Mouse (Mus musculus) CH12.LX (cell line): Measurements from ENCODE around the gene Commd8. TPM values are rescaled to one million over a fixed set of nuclear protein-coding genes. Genes with fewer than 3 reads are reported as not detected.

ENCODE experiments used
- DNase-seq: peaks from one replicate; pipeline ENCODE4 v3.0.0-alpha.2; 2013; ENCODE audit errors: extremely low read depth
- H3K27ac ChIP-seq: 2 replicates; pipeline ENCODE4 v1.5.1; 2012; ENCODE audit warnings: low read depth, mild to moderate bottlenecking, control low read depth, moderate library complexity; ENCODE audit not compliant: insufficient read depth
- H3K27me3 ChIP-seq: replicated peaks from 2 replicates; pipeline ENCODE3; 2012; ENCODE audit warnings: inconsistent platforms
- H3K36me3 ChIP-seq, 2 experiments: replicated peaks in 1 of 2; 2 replicates each; pipeline versions ENCODE3 to v1.6.1; 2012; ENCODE audit warnings: inconsistent platforms in 1 of 2, low read length in 1 of 2, mild to moderate bottlenecking in 1 of 2, mixed read lengths in 1 of 2, moderate library complexity in 1 of 2; ENCODE audit not compliant: control insufficient read depth in 1 of 2, insufficient read depth in 1 of 2
- H3K4me1 ChIP-seq, 2 experiments: 2 replicates each; pipeline ENCODE4 v1.6.1; 2012; ENCODE audit warnings: inconsistent platforms in 1 of 2, moderate library complexity in 1 of 2; ENCODE audit not compliant: insufficient read depth in 2 of 2, control insufficient read depth in 1 of 2
- H3K4me2 ChIP-seq: 2 replicates; pipeline ENCODE4 v1.6.1; 2012; ENCODE audit warnings: low read depth, mild to moderate bottlenecking, control low read depth; ENCODE audit not compliant: poor library complexity, insufficient read depth, severe bottlenecking
- H3K4me3 ChIP-seq, 3 experiments: fragments of 150-350 bp in 1 of 3; sonication (generic) in 1 of 3; replicated peaks in 1 of 3; 2 replicates each; pipeline versions ENCODE3 to v1.5.1; 2011 to 2012; ENCODE audit warnings: low read depth in 2 of 3, low read length in 2 of 3, mild to moderate bottlenecking in 2 of 3, moderate library complexity in 2 of 3, control low read depth in 1 of 3, improper control_type of control experiment in 1 of 3, inconsistent platforms in 1 of 3, mixed read lengths in 1 of 3; ENCODE audit not compliant: poor library complexity in 1 of 3
- H3K79me2 ChIP-seq: replicated peaks from 2 replicates; pipeline ENCODE4 v1.6.1; 2012; ENCODE audit warnings: mild to moderate bottlenecking, moderate library complexity; ENCODE audit not compliant: control insufficient read depth, poor library complexity, insufficient read depth, severe bottlenecking; ENCODE audit errors: extremely low read depth
- H3K9ac ChIP-seq: 2 replicates; pipeline ENCODE4 v1.6.1; 2012; ENCODE audit warnings: low read depth, mild to moderate bottlenecking, control low read depth, moderate library complexity; ENCODE audit not compliant: insufficient read depth
- H3K9me3 ChIP-seq: replicated peaks from 2 replicates; pipeline ENCODE3; 2012; ENCODE audit warnings: low read length, inconsistent platforms, mixed read lengths
- BHLHE40 ChIP-seq: IDR thresholded peaks from 2 replicates; pipeline ENCODE4 v1.6.1; 2011; ENCODE audit warnings: mild to moderate bottlenecking, low read depth, low read length, improper control_type of control experiment
- CHD1 ChIP-seq: IDR thresholded peaks from 2 replicates; pipeline ENCODE4 v1.6.1; 2012; ENCODE audit warnings: low read depth, low read length, improper control_type of control experiment, inconsistent platforms
- CHD2 ChIP-seq: IDR thresholded peaks from 2 replicates; pipeline ENCODE4 v1.6.1; 2011; ENCODE audit warnings: low read length, improper control_type of control experiment
- CTCF ChIP-seq, 2 experiments: IDR thresholded peaks in 1 of 2; conservative IDR thresholded peaks in 1 of 2; 2 replicates each; pipeline ENCODE4 v1.5.1; 2011 to 2012; ENCODE audit warnings: low read depth in 2 of 2, low read length in 2 of 2, improper control_type of control experiment in 1 of 2, inconsistent platforms in 1 of 2, mild to moderate bottlenecking in 1 of 2, moderate library complexity in 1 of 2
- E2F4 ChIP-seq: IDR thresholded peaks from 2 replicates; pipeline ENCODE4 v1.6.1; 2011; ENCODE audit warnings: low read depth, low read length, improper control_type of control experiment; ENCODE audit not compliant: insufficient replicate concordance
- ELF1 ChIP-seq: IDR thresholded peaks from 2 replicates; pipeline ENCODE4 v1.6.1; 2014; ENCODE audit warnings: low read depth, mild to moderate bottlenecking, inconsistent platforms, low read length, improper control_type of control experiment
- GABPA ChIP-seq: IDR thresholded peaks from 2 replicates; pipeline ENCODE4 v1.6.1; 2012; ENCODE audit warnings: low read depth, low read length, improper control_type of control experiment, inconsistent platforms; ENCODE audit not compliant: insufficient replicate concordance
- IRF4 ChIP-seq: IDR thresholded peaks from 2 replicates; pipeline ENCODE4 v1.6.1; 2014; ENCODE audit warnings: low read depth, mild to moderate bottlenecking, inconsistent platforms, low read length, improper control_type of control experiment
- JUN ChIP-seq: IDR thresholded peaks from 2 replicates; pipeline ENCODE4 v1.6.1; 2011; ENCODE audit warnings: low read depth, mild to moderate bottlenecking, low read length, improper control_type of control experiment, moderate library complexity; ENCODE audit not compliant: insufficient read depth
- KAT2A ChIP-seq: IDR thresholded peaks from 2 replicates; pipeline ENCODE4 v1.6.1; 2012; ENCODE audit warnings: low read length, improper control_type of control experiment, inconsistent platforms; ENCODE audit not compliant: insufficient replicate concordance
- MAFK ChIP-seq: IDR thresholded peaks from 2 replicates; pipeline ENCODE4 v1.6.1; 2011; ENCODE audit warnings: low read length, improper control_type of control experiment; ENCODE audit not compliant: insufficient replicate concordance
- MAX ChIP-seq: IDR thresholded peaks from 2 replicates; pipeline ENCODE4 v1.6.1; 2011; ENCODE audit warnings: low read length, improper control_type of control experiment
- MAZ ChIP-seq: IDR thresholded peaks from 2 replicates; pipeline ENCODE4 v1.6.1; 2012; ENCODE audit warnings: low read depth, mild to moderate bottlenecking, inconsistent platforms, low read length, improper control_type of control experiment, moderate library complexity
- MXI1 ChIP-seq: IDR thresholded peaks from 2 replicates; pipeline ENCODE4 v1.6.1; 2011; ENCODE audit warnings: mild to moderate bottlenecking, low read depth, low read length, improper control_type of control experiment
- MYC ChIP-seq: IDR thresholded peaks from 2 replicates; pipeline ENCODE4 v1.6.1; 2011; ENCODE audit warnings: low read depth, mild to moderate bottlenecking, improper control_type of control experiment, low read length
- PAX5 ChIP-seq: IDR thresholded peaks from 2 replicates; pipeline ENCODE4 v1.6.1; 2012; ENCODE audit warnings: low read length, inconsistent platforms, mixed read lengths
- POLR2A ChIP-seq: IDR thresholded peaks from 2 replicates; pipeline ENCODE4 v1.6.1; 2011; ENCODE audit warnings: low read depth, mild to moderate bottlenecking, improper control_type of control experiment, low read length
- POLR2AphosphoS2 ChIP-seq: IDR thresholded peaks from 2 replicates; pipeline ENCODE4 v1.6.1; 2011; ENCODE audit warnings: low read depth, low read length, improper control_type of control experiment
- RAD21 ChIP-seq: IDR thresholded peaks from 2 replicates; pipeline ENCODE4 v1.6.1; 2011; ENCODE audit warnings: low read depth, mild to moderate bottlenecking, low read length, improper control_type of control experiment, moderate library complexity
- SIN3A ChIP-seq: IDR thresholded peaks from 2 replicates; pipeline ENCODE4 v1.6.1; 2012; ENCODE audit warnings: low read length, improper control_type of control experiment, inconsistent platforms
- SMC3 ChIP-seq: IDR thresholded peaks from 2 replicates; pipeline ENCODE4 v1.6.1; 2011; ENCODE audit warnings: low read depth, low read length, improper control_type of control experiment
- TBP ChIP-seq: conservative IDR thresholded peaks from 2 replicates; pipeline ENCODE4 v1.6.1; 2011; ENCODE audit warnings: low read depth, low read length, improper control_type of control experiment
- UBTF ChIP-seq: IDR thresholded peaks from 2 replicates; pipeline ENCODE4 v1.6.1; 2012; ENCODE audit warnings: low read depth, mild to moderate bottlenecking, inconsistent platforms, low read length, improper control_type of control experiment, moderate library complexity
- USF2 ChIP-seq: conservative IDR thresholded peaks from 2 replicates; pipeline ENCODE4 v1.6.1; 2011; ENCODE audit warnings: low read depth, low read length, improper control_type of control experiment
- ZKSCAN1 ChIP-seq: IDR thresholded peaks from 2 replicates; pipeline ENCODE4 v1.6.1; 2012; ENCODE audit warnings: low read depth, inconsistent platforms, low read length, improper control_type of control experiment, borderline replicate concordance
- ZNF384 ChIP-seq: IDR thresholded peaks from 2 replicates; pipeline ENCODE4 v1.6.1; 2012; ENCODE audit warnings: low read depth, low read length, improper control_type of control experiment, inconsistent platforms
- dilution Hi-C: fragments of 300-500 bp; cut with MboI; formaldehyde crosslinking; loops from 2 replicates; pipeline ENCODE4 v1.14.3; 2020; ENCODE audit warnings: low sequenced_read_pairs; ENCODE audit not compliant: extremely low pct_unique_long_range_greater_than_20kb, extremely low pct_ligation_motif_present
- in situ Hi-C: fragments of 300-500 bp; cut with MboI; formaldehyde crosslinking; loops from 3 replicates; pipeline ENCODE4 v1.14.3; 2019; ENCODE audit warnings: low sequenced_read_pairs, low pct_ligation_motif_present, low pct_unique_long_range_greater_than_20kb, mixed read lengths
- polyA plus RNA-seq: library from polyadenylated mRNA; unstranded; fragments of >175 nt; gene quantifications from 2 replicates; pipeline ENCODE4 v1.2.1, GENCODE M21; 2012; ENCODE audit warnings: low read depth; ENCODE audit not compliant: insufficient read length
- total RNA-seq, 2 experiments: library from RNA; depleted of rRNA; stranded (reverse); fragments of 300-350 nt in 1 of 2; fragments of >200 nt in 1 of 2; gene quantifications; 2 replicates each; pipeline ENCODE4 v1.2.3; 2012 to 2014

The Commd8 gene
- total and polyA plus RNA-seq, 3 experiments: 38.5 to 106 (median 47.4) TPM

DNA sequence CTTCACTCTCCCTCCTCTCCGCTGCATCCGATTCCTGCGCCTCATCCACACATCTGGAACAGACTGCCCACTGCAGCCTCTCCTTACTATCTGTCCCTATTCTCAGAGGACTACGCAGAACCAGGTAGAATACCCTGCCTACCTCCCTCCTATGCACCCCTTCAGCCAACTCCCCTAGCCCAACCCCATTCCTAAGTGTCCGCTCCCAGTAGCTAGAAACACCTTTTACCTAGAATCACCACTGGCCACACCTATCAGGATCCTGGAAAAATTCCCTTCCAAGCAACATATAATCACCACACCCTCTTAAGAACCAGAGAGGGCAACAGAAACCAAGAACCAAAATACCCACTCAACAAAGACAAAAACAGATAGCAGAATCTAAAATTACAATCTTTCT, 17.1 kb downstream of the Commd8 start:
- Histone ChIP-seq H3K9me3 (no peaks in the 10 kb centered on the region), H3K79me2 (no peaks in the 10 kb centered on the region), H3K27me3 (no peaks in the 10 kb centered on the region), H3K36me3 (peaks cover 3 to 23% of the 10 kb centered on the region in 2 experiments), H3K4me2 (no peak overlapping the region), H3K4me3 (no peak overlapping the region), H3K27ac (no peak overlapping the region), H3K9ac (no peak overlapping the region), H3K4me1 (no peaks in the 10 kb centered on the region)
- TF ChIP-seq POLR2A (no peak), KAT2A (no peak), E2F4 (no peak), USF2 (no peak), MAFK (no peak), CHD2 (no peak), ELF1 (no peak), RAD21 (no peak), TBP (no peak), IRF4 (no peak), MYC (no peak), BHLHE40 (no peak)
- dilution Hi-C loops (no loop called here), in situ Hi-C loops (no loop called here)
- DNase-seq: no peak

DNA sequence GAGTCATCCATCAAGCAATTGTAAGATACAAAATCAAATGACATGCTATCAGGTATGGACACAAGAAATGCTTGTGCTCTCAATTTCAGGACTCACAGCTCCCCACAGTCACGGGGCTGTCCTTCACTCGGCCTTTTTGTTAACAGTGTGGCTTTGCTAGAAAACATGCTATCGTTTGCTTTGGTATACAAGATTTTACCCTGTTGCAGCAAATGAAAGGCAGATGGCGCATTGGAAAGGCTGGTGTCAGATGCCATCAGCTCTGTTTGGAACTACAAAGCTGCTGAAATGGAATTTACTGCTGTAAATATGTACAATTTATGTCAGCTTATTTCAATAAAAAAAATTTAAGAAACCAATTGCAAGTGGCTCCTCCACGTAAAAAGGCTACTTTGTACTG, 19.3 kb downstream of the Commd8 start:
- H3K27ac ChIP-seq: no peak overlapping the region
- peaks cover 1 to 5% of the 10 kb centered on the region in 2 experiments for H3K36me3 ChIP-seq
- H3K9ac ChIP-seq: no peak overlapping the region
- no peak overlapping the region for H3K4me3 ChIP-seq
- no peak for DNase-seq
- H3K9me3 ChIP-seq: no peaks in the 10 kb centered on the region
- H3K79me2 ChIP-seq: no peaks in the 10 kb centered on the region
- in situ Hi-C loops: no loop called here
- no peaks in the 10 kb centered on the region for H3K27me3 ChIP-seq
- H3K4me1 ChIP-seq: no peaks in the 10 kb centered on the region
- dilution Hi-C loops: no loop called here
- no peak for TF ChIP-seq GABPA
- TF ChIP-seq POLR2AphosphoS2: no peak
- TF ChIP-seq ZKSCAN1: no peak
- TF ChIP-seq MAX: no peak
- TF ChIP-seq PAX5: no peak
- no peak for TF ChIP-seq MAZ
- no peak for TF ChIP-seq MAFK
- TF ChIP-seq E2F4: no peak
- TF ChIP-seq CHD2: no peak
- TF ChIP-seq MXI1: no peak
- no peak for TF ChIP-seq CTCF (conservative IDR thresholded peaks at IDR 0.05 in 1 of 2, IDR thresholded peaks at IDR 0.05 in 1 of 2; ENCODE audit: low read depth in 2 of 2, low read length in 2 of 2)
- TF ChIP-seq CHD1: no peak
- TF ChIP-seq IRF4: no peak
- no peak for TF ChIP-seq SMC3
- no peak for TF ChIP-seq SIN3A
- no peak for TF ChIP-seq JUN
- no peak for TF ChIP-seq UBTF
- TF ChIP-seq ZNF384: no peak
- H3K4me2 ChIP-seq: no peak overlapping the region
